Mouse (Mus musculus) hindlimb bud, embryonic 11.5 days (tissue): ENCODE measurements around the gene Kif26b.

ENCODE experiments used
- DNase-seq: peaks from one replicate; pipeline ENCODE4 v3.0.0-alpha.2; 2012; ENCODE audit warnings: low read depth, low spot score; ENCODE audit errors: extremely low spot score

The Kif26b gene

DNA sequence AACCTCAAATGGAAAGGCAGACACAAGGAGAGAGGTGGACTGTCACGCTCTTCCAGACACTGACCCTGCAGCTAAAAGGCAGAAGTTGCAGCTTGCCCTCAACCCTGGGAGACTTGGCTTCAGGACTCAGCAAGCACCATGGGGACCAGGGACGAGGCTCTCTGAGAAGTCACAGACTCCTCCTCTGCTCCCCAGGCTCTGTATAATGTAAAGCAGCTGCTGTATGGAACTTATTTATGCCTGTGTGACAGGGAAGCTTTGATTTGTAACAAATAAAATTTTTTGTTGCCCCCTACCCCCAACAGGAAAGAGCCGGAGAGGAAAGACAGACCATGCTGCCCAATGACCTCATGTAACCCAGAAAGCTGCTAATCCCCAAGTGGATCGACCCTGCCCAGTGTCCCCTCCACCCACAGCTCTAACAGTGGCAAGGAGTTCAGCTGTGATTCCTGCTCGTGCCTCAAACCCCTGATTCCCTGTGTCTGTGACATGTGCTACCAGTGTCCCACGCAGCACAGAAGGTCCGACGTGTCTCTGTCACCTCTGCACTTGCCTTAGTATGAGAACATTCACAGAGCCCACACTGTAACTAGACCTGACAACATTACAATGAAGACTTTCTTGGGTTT, 449.8 kb downstream of the Kif26b start:
- no peak for DNase-seq

DNA sequence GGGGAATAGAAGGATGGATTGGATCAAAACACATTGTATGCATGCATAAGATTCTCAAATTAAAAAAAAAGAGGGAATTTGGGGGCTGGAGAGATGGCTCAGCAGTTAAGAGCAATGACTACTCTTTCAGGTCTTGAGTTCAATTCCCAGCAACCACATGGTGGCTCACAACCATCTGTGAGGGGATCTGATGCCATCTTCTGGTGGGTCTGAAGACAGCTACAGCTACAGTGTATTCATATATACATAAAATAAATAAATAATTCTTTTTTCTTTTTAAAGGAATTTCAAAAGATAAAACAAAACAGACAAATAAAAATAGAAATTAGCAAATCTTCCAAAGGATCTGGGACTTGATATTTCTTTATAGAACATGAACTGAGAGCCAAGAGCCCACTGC, 451.3 kb downstream of the Kif26b start:
- DNase-seq, result no peak

DNA sequence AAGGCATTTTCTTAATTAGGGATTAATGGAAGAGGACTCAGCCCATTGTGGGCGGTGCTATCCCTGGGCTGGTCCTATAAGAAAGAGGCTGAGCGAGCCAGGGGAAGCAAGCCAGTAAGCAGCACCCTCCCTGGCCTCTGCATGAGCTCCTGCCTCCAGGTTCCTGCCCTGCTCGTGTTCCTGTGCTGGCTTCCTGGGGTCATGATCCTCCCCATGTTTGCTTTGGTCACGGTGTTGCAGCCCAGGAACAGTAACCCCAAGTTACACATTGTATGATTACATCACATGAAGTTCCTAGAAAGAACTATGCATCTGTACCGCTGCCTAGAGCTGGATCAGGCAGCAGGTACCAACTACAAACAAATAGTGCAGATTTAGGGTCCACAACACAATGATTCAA, 452.7 kb downstream of the Kif26b start:
- DNase-seq, result no peak

DNA sequence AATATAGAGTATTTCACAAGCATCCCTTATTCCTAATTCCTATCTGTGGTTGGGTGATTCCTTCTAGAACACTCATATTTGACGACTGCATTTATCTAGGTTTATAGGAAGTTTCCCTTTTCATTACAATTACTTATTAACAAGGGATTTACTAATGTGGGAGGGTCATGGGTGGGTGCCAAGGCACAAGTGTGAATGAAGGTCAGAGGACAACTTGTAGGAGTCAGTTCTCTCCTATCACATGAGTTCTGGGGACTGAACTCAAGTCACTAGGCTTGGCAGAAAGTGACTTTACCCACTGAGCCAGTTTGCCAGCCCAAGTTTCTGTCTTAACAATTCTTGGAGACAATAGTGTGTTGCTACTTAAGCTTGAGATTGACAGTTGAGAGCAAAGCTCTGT, 459.3 kb downstream of the Kif26b start:
- no peak for DNase-seq
